Mouse (Mus musculus) retina, adult 2 months (tissue): ENCODE results near the gene Tfap2e.

ENCODE experiments used
- DNase-seq: peaks from one replicate; pipeline ENCODE4 v3.0.0-alpha.2; 2012; ENCODE audit warnings: low read depth, low spot score

Gene Tfap2e

DNA sequence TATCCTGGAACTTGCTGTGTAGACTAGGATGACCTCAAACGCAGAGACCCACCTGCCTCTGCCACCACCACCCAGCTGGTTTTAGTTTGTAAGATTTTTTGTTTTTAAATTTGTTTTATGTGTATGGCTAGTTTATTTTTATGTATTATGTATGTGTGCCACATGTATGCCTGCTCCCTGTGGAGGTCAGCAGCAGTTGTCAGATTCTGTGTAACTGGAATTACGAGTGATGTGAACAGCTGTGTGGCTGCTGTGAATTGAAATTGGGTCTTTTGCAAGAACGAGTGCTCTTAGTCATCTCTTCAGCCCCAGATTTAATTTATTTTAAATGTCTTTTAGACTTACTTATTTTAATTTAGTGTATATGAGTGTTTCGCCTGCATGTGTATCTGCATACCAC lies 39.1 kb downstream of the Tfap2e start:
- no peak for DNase-seq

DNA sequence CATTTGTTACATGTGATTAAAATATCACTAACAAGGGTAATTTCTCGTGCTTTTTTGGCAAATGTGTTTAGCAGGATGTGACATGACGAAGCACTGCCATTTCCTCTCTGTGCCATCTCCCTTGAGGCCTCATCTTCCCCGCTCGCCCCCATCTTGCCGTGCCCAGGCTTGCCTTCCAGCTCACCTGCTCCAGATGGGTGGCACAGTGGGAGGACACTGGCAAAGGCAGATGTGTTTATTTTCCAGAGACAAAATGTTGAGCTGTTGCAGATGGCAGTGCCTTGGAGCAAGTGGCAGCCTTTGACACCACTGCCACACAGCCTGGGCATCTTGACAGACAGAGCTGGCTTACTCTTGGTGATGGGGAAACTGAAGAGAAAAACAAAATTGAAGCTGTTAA lies 43.0 kb downstream of the Tfap2e start:
- DNase-seq: no peak

DNA sequence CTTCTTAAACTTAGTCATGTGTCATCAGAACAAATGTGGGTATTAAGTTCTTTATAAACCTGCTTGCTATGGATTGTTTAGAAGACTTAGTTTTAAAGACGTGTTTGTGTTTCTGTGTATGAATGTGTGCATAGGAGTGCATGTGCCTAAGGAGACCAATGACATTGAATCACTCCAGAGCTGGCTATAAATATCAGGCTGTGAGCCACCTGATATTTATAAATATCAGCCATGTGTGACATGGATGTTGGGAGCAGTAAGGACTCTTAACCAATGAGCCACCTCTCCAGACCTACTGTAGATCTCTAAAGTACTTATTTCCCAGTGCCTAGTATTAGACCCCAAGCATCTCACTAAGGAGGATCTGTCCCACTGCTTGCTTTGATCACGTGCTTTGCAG lies 46.6 kb downstream of the Tfap2e start:
- DNase-seq: no peak

DNA sequence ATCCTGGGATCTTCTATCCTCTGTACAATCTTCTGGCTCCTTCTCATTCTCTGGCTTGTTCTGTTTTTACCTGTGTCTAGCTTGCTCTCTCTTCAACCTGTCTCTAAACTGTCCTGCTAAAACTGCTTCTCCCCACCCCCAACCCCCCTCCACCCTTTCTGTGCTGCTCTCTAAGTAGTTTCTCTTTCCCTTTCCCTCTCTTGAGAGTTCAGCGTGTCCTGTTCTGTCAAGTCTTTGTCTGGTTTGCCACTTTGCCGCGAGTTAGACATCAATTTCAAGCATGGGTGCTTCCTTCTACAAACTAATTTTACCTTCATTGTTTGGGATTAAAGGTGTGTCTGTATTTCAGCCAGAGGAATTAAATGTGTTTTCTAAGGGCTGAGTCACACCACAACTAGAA lies 53.0 kb downstream of the Tfap2e start:
- no peak for DNase-seq

DNA sequence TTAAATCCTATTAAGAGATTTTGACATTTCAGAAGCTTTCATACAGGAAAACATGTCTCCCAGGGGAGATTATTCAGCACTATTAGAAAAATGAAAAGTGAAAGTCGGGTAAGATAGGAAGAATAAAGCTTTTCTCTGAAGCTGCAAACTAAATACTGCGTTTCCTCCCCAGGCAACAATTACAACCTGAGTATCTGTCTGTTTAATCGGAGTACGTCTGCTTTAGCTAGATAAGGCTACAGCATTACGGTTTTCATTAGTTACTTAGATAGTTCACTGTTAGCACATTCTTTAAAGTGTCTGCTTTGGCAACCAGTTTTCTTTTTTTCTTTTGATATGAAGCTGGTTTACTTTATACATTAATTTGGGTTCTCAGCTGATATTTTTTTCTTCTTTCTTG lies 53.7 kb downstream of the Tfap2e start:
- DNase-seq: no peak

DNA sequence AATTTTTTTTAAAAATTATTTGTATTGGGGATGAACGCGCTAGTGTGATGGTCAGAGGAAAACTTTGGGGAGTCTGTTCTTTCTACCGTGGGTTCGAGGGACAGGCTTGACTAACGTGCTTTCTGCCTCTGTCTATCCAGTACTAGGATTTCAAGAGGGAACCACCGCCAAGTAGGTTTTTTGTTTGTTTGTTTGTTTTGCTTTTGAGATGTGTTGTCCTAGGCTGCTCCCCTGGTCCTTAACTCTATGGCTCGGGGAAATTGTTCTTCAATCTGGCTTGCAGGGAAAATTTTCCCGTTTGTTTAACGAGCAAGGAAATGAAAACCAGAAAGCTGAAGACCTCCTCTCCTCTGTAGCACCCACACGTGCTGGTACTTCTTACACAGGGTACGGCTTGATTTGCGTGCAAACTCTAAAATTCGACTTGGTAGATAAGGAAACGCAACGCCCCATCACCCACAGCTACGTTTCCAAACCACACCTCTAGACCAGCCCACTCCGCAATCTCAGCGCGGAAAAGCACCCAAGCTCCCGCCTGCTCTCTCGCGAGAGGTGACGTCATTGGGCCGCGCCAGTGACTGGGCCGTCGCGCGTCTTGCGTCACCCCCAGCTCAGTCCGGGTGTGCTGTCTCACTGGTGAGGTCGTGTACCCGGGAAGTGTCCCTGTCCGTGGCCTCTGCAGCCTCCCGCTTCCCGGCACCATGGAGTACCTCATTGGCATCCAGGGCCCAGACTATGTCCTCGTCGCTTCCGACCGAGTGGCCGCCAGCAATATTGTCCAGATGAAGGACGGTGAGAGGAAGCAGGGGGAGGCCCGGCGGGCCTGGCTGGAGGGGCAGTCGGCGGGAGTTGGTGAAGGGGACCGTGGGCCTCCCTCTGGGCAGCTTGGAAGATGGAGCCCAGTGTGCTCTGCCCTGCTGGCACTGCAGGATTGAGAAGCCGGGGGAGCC lies 58.7 kb downstream of the Tfap2e start, which contains the start of gene Psmb2:
Gene Psmb2, plus strand, starts transcription at position 577 of the 950 bp plus-strand sequence.
- DNase-seq: peak; percentile 96

DNA sequence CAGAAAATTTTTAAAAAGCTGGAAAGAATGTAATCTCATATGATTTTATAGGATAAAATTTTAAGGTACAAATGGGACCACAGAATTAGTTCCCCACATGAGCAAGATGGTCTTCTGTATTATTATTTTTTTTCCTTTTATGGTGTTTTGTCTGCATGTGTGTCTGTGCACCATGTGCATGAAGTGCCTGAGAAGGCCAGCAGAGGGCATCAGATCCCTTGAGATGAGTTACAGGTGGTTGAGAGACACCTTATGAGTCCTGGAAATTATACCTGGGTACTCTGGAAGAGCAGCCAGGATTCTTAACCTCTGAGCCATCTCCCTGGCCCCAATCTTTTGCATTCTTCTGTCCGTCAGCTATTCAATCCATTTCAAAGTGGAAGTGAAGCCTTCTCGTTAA lies 69.0 kb downstream of the Tfap2e start:
- DNase-seq: no peak
